Mouse (Mus musculus): ENCODE measurements around the gene Kctd20. TPM values are rescaled to one million over a fixed set of nuclear protein-coding genes. Genes with fewer than 3 reads are reported as not detected.

Gene Kctd20
- polyA plus RNA-seq (2015; fragmentation: Nextera tagmentation; extraction: Ambion mirVana) = 37.8 and 40.0 TPM in 2 replicates

DNA sequence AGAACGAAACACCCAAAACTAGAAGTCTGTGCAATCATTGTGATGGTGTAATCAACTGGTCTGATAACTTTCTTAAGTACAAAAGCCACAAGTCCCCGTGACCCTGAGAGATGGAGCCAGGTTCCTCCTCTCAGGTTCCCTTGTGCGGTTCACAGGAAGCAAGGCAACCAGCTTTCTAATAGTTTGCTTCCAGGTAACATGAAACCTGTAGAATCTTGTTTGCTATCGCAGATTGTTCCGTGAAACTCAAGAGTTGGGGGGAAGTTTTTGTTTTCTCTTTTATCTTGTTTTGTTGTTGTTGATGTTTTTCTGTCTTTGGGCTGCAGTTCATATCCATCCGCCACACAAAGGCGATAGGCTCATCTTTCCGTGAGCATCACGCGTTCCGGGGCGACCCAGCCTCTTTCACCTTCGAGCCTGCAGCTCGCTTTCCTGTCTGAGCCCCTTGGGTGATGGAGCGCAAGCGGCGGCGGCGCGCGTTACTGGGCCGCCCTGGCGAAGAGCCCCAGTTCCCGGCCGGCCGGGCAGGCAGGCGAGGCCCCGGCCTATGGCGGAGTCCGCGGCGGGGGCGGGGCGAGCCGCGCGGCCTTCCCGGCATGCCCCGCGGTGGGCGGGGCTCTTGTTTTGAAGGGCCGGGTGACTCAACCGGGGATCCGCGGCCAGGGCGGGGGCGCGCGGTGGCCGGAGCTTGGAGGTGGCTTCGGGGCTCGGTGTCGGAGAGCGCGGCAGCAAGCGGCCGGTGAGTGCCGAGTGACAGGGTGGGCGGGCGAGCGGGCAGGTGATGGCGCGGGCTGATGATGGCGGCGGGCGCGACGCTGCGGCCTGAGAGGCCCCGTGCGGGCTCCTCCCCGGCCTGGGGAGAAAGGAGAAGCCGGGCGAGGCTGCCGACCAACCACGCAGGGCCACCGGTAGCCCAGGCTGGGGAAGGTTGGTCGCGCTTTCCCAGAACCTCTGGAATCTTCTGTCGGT is at the start of gene Kctd20:
Kctd20 (plus strand) TSS at position 120 of the 969 bp plus-strand sequence.

DNA sequence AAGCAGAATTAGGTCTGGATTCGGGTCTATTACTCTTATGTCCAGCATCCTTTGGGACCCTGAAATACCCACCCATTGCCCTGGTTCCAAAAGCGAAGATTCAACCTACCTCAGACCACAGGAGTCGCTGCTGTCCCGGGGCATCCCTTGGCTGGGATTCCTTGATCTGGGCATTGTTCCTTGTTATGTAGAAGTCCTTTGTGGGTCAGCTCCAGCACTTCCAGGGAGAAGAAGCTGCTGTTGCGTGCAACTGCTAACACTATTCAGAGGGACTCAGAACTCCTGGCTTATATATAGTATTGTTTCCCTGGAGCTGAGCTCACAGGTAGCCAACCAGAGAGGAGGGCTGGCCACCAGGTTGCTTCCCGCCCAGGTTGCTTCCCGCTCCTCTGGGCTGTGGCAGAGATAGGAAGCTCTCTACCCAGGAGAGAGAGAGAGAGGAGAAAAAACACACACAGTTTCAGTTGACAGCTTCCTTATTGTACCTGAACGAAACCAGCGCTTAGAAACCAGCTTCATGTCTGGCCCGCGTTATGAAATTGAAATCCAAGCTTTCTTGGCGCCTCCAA is 36.6 kb upstream of the Kctd20 start, which contains the start of gene 4930539E08Rik:
4930539E08Rik (minus strand) TSS at position 265 of the 569 bp plus-strand sequence.

DNA sequence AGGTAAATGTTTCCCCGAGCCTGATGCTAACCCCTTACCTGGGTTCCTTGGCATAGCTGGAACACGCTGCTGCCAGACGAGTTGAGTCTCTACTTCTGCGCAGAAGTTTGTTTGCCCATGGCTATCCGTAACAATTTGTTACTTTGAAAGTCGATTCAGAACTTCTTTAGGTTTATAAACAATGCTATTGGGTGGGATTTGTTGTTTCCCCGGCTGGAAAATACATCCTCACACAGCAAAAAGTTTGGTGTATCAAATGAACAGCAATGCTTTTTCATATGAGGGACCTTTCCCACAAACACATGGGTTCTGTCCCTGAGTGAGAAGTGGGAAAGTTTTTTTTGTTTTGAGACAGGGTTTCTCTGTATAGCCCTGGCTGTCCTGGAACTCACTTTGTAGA is 8.0 kb upstream of the Kctd20 start, which contains the start of gene Pxt1:
Pxt1 (minus strand) TSS at position 101 of the 400 bp plus-strand sequence.

DNA sequence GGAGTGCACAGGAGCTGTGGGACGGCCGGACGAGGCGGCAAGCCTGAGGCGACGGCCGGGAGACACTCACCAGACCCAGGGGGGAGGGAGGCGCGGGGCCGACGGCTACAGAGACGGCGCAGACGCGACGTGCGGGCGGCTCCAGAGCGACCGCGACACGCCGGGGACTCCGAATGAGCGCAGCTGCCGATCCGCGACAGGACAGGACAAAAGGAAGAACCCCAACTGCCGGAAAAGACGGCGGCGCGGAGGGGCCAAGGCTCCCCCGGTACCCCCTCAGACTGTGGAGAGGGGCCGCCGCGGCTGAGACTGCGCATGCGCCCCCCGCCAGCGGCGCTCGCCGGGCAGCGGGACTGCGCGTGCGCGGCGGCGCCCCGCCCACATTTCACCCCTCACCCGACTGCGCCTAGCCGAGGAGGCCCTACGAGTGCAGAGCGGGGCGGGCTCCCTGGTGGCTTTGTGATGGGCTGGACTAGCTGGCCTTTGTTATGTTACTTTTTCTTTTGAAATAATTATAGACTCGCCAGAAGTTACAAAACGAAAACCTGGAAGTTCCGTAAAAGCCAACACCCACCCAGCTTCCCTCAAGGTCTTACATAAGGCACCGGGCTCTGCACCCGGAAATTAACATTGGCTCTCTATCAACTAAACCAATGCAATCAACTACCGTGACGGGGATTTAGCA is 56.0 kb downstream of the Kctd20 start, which contains the start of gene Stk38:
Stk38 (minus strand) TSS at position 355 of the 685 bp plus-strand sequence.

Other genes with a start within 250 kb of the Kctd20 start
- gene AC170998.1, start 225.9 kb upstream of the Kctd20 start, polyA plus RNA-seq (2015; fragmentation: Nextera tagmentation; extraction: Ambion mirVana) = 0.90 and 1.1 TPM in 2 replicates
- 0.97 and 5.9 TPM in 2 replicates for gene Mapk13, start 182.7 kb upstream of the Kctd20 start, polyA plus RNA-seq (2015; fragmentation: Nextera tagmentation; extraction: Ambion mirVana)
- gene Brpf3, start 150.9 kb upstream of the Kctd20 start, polyA plus RNA-seq (2015; fragmentation: Nextera tagmentation; extraction: Ambion mirVana) = 3.0 and 3.4 TPM in 2 replicates
- gene Pnpla1, start 93.5 kb upstream of the Kctd20 start, polyA plus RNA-seq (2015; fragmentation: Nextera tagmentation; extraction: Ambion mirVana) = 0.63 TPM in 1 of 2 replicates, not detected in the other
- 0.06 and 0.07 TPM in 2 replicates for gene 4930539E08Rik, start 36.6 kb upstream of the Kctd20 start, polyA plus RNA-seq (2015; fragmentation: Nextera tagmentation; extraction: Ambion mirVana)
- 0.44 and 0.45 TPM in 2 replicates for gene Pxt1, start 8.1 kb upstream of the Kctd20 start, polyA plus RNA-seq (2015; fragmentation: Nextera tagmentation; extraction: Ambion mirVana)
- gene Stk38, start 56.0 kb downstream of the Kctd20 start, polyA plus RNA-seq (2015; fragmentation: Nextera tagmentation; extraction: Ambion mirVana) = 58.2 and 58.7 TPM in 2 replicates
- 130 and 166 TPM in 2 replicates for gene Srsf3, start 80.7 kb downstream of the Kctd20 start, polyA plus RNA-seq (2015; fragmentation: Nextera tagmentation; extraction: Ambion mirVana)
- gene Cdkn1a, start 139.0 kb downstream of the Kctd20 start, polyA plus RNA-seq (2015; fragmentation: Nextera tagmentation; extraction: Ambion mirVana) = 506 and 575 TPM in 2 replicates
- gene Rab44, start 162.2 kb downstream of the Kctd20 start, polyA plus RNA-seq (2015; fragmentation: Nextera tagmentation; extraction: Ambion mirVana) = 2.3 and 3.9 TPM in 2 replicates